Mouse (Mus musculus) Muller cell, postnatal 12 days (primary cell): ENCODE measurements around the gene Nob1.
A peak's percentile ranks its signal among the peaks of the same experiment; 100 is the strongest.

Source experiments
- DNase-seq: peaks from one replicate; pipeline ENCODE4 v3.0.0-alpha.2; 2015; ENCODE audit errors: inconsistent ontology term

Gene Nob1

DNA sequence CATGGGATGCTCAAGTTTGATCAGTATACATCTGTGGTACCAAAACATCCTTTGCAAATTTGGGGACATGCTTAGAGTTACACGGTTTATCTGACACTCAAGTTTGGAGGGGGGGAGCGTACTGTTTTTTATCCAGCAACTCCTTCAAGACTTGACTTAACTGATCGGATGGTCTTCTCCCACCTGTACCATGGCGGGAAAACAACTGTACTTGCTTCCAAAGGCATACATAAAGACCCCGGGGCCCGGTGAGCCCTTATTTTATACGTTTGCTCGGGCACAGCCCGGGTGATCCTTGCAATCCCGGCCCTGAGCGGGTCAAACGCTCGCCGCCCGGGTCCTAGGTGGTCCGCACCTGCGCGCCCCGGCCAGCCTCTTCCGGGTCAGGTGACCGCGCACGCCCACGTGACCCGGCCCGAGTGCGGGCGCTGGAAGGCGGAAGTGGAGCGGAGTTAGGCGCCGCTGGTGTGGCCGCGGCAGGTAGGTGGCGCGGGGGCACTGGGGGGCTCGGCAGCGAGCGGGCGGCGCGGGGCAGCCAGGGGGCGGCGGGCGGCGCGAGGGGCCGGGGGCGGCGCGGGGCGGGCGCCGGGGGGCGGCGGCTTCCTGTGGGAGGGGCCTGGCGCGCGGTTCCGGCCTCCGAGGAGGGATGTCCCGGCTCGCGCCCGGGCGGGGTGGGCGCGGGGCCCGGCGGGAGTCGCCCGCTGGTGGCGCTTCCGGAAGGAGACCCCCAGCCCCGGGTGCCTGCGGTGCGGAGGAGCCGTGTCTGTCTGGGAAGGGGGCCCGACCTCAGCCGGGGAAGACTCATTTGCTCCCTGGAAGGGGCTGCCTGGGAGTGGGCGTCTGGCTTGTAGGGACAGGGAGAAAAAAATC, 11.3 kb upstream of the Nob1 start, which contains the start of gene Wwp2:
Wwp2 (plus strand) TSS at position 404 of the 870 bp plus-strand sequence.
- peak; percentile 74 for DNase-seq

DNA sequence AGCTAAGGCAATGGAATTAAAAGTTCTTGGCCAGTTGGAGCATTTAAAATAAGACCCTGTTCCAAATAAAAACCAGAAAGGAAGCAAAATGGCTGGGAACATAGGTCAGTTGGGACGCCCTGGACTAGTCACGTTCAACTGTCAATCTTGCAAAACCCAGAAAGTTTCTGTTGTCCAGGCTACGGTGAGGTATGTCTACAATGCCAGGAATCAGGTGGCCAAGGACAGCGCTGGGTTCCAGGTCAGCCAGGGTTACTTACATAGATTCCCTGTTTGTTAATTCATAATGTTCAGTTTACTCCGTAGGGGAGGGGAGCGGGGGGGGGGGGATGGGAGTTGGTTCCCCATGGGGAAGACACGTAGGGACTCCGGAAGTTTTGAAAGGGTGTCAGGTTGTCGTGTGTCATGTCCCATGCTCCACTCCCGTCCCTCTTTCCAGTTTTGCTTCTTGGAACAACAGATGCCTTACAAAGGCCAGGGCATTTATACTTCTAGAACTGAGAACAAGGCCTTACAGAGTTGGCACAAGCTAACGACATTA, 10.6 kb upstream of the Nob1 start:
- peak; percentile 17 for DNase-seq

DNA sequence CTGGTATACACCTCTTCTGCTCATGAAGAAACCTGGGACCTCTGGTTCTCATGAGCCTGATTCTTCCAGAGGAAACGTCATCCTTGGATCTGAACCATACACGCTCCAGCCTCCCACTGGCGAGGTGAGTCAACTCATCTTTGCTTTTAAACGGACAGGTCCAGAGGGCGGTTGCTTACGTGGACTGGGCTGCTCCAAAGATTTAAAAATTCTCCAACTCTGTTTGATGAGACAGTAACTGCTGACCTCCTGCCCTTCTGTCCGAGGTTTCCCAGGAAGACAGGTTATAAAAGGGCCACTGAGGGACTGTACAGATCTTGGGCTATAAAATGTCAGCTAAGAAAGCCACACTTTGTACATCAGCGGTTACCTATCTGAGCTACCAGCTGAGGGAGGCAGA, 6.0 kb upstream of the Nob1 start:
- DNase-seq: no peak

DNA sequence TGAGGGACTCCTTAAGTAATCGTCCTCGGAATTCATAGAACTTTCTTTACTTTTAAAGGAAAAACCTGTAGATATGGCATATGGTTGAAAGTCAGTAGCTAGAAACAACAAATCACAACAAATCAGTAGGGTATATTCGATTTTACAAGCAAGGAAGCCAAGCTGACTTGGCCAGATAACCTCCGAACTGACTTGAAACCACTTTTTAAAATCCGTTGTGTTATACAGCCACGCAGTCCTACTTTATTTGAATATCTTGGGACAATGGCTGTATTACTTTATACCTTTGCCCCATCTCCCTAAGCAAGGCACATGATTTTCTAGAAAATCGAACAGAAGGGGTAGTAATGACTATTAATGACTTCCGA, 363 bp upstream of the Nob1 start:
- no peak for DNase-seq

DNA sequence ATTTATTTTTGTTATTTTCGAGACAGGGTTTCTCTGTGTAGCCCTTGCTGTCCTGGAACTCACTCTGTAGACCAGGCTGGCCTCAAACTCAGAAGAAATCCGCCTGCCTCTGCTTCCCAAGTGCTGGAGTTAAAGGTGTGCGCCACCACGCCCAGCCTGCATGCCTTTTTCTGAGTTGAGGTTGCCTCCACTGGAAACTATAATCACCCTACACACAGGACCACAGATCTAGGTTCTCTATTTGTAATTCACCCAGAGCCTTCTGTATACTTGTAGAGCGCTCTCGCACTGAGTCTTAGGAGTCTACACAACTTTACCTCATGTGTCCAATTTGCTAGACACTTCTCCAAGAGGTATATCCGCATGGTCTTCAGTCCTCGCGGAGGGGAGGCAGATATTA, 675 bp downstream of the Nob1 start:
- DNase-seq: no peak

DNA sequence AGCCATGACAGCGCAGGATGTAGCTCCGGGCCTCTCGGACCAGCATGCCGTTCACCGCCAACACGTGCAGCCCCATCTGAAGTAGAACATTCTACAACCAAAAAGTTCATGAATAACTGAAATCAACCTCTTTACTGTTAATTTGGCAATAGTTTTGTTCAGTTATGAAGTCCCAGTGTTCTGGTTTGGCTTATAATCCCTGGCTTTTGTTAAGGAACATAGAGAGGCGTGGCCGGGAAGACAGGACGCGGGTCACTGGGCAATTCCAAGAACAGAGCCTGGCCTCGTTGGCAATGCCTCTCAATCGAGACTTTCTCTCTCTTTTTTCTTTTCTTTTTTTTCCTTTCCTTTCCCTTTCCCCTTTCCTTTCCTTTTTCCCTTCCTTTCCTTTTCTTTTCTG, 7.8 kb downstream of the Nob1 start:
- DNase-seq: no peak

DNA sequence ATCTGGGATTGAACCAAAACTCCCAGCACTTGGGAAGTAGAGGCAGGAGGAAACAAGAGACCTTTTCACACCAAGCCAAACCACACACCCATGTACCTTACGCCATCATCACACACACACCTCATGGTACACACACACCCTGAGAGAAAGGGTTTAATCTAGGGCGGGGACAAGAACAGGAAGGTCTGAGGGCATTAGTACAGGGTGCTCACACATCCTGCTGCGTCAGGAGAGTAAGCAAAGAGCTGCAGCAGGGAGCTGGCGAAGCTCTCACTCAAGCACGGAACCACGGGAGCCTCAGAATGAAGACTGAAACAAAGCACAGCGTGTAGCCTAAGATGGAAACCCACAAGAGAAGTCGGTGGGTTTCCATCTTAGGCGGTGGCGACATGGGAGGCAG, 11.0 kb downstream of the Nob1 start:
- no peak for DNase-seq

DNA sequence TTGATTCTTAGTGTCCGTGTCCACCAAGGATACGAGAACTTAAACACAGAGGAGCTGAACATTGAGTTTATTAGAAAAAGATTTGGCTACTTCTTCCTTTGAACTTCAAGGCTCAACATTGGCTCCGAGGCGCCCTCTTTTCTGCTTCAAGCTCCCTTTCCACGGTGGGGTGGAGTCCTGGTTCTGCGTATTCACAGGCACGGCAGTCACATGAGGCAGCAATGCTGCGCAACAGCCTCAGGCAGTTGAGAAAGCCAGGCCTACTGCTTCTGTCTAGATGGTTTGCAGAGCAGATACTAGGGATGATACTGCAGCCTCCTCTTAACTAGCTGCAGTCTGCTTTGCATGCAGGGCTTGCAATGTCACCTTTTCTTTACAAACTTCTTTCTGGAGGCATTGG, 12.3 kb downstream of the Nob1 start:
- no peak for DNase-seq

DNA sequence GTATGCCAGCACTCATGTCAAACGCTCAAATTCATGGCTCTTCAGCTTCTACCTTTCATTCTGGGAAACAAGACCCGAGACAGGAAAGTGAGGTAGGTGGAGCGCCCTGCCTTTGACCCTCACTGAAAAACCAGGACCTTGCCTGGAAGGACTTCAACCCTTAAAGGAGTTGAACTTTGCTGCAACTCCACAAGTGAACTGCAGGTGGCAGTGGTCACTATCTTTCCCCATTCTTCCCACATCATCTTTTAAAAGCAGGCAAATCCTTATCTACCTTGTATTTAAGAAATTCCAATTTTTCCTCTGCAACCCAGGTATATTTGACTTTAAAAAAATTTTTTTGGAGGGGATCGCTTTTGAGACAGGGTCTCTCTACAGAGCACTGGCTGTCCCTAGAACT, 13.5 kb downstream of the Nob1 start:
- no peak for DNase-seq

DNA sequence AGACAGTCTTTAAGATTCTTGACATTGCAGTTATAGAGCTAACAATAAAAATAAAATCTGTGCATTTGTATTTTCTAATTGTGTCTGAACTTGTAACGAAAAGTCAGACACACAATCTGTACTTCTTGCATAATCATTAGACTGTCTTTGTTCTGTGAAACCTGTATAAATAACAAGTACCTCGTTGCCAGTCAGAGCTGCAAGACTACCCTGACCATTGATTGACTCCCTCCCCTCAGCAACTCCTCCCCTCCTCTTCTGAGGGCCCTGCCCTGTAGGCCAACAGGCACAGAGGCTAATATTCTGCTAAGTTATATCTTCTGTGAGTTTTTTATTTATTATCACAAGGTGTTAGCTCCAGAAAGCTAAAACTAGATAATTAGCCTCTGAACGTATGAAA, 18.9 kb downstream of the Nob1 start:
- DNase-seq: no peak

DNA sequence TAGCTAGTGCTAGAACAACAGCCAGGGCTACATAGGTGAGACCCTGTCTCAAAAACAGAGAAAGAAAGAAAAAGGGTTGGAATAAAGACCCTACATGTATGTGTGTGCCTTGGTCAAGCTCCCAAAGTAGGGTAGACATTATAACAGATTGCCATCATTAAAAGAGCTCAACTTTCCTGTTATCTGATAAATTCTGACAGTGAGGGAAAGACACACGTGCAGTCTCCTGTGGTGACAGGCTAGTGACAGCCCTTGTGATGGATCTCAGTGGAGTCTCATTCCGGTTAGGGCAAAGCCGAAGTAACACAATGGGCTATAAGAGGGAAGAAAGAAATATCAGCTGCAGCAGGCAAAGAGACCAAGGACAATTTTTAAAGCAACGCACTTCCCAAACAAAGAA, 20.8 kb downstream of the Nob1 start:
- DNase-seq: no peak

DNA sequence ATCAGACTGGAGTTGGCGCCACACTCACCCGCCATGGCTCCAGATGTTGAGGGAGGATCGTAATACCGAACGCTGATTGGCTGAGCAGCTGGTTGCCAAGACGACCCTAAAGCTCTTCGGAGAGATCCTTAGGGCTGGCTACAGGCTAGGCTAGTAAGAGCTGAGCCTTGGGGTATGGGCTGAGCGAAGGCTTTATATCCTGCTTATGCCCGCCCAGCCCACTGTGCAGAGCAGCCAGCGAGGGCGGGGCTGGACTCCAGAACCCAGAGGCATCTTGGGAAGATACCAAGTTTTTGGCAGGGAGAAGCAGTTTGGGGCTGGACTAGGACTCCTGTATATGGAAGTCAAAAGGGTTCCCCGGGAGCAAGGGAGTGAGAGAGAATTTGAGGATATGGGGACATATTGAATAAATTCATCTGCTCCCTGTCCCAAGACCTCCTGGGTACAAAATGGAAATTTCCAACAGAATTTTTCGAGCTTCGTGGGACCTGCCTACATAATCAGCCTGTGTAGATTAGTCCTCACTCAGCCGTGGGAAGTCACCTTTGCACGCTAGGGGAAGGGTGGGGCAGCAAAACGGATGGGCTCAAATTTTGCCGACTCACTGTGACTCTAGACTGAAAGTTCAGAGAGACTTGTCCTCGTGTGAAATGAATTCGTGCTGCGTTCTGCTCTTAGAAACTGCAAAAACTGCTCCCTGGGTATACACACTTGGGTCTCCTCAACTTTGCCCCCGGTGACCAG, 21.6 kb downstream of the Nob1 start, which contains the start of gene Nqo1:
Nqo1 (minus strand) TSS at position 169 of the 744 bp plus-strand sequence.
- peak; percentile 80 for DNase-seq

DNA sequence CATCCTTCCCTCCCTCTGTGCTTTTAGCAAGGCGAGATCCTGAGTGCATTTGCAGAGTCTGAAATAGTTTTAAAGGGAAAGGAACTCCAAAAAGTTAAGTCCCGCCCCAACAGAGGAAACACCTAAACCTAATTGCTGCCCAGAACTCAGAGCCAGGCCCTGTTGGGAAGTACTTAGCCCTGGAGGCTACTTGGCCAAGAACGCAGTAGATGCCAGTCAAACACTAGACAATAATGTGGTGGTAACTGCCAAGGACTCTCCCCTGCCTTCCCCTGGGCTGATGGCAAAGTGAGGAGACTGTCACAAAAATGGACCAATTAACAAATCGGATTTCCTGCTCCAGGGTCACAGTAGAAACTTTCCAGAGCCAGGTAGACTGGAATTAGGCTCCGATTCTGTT, 23.0 kb downstream of the Nob1 start:
- no peak for DNase-seq

DNA sequence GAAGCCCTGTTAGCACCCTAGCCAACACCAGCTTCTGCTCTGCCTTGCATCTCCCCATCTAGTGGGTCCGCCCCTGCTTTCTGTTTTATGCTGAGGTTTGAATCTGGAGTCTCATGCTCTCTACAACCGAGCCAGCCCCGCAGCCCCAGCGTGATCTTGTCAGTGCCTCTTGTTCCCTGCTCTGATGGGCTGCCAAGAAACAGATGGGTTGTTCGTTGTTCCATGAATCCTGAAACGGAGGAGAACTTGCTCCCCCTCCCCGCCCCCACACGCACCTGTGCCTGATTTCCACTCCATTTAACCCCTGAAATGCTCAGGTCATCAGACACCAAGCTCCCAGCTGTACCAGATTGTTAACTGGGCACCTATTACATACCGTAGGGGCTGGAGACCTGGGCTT, 25.4 kb downstream of the Nob1 start:
- DNase-seq: peak; percentile 30

DNA sequence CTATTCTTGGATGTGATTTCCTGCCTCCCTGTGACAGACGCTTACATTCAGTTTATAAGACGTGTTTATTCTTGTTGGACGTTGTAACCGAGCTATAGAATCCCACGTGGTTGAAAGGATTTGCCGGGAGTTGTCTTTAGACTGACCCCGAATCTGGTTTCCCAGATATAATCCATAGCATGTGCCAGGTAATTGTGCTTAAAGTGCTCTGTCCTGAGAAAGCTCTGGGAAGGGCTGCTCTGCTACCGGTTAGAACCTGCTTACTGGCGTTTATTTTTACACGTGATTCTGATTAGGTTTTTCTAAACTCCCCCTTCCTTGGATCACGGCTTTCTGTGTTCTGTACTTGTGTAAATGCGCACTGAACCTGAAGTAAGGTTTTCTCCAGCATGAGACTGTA, 27.2 kb downstream of the Nob1 start:
- DNase-seq: no peak

DNA sequence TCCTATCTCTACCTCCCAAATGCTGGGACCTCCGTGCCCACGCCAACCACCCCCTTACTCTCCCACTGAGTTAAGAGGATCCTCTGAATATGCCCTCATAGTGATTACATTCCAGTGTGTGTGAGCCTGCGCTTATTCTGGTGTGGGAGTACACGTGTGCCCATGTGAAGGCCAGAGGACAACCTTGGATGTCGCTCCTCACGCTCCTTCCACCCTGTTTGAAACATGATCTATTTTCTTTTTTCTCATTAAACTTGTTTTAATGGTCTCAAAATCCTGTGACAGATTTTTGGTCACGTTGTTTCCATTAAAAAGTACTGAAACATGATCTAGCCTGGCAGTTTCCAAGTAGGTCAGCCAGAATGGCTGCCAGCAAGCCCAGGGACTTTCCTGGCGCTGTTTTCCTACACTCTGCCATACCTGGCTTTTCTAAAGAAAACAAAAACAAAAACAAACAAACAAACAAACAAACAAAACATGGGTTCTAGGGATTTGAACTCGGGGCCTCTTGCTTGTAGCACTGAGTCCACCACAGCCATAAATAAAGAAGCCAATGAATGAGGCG, 28.7 kb downstream of the Nob1 start:
- no peak for DNase-seq

DNA sequence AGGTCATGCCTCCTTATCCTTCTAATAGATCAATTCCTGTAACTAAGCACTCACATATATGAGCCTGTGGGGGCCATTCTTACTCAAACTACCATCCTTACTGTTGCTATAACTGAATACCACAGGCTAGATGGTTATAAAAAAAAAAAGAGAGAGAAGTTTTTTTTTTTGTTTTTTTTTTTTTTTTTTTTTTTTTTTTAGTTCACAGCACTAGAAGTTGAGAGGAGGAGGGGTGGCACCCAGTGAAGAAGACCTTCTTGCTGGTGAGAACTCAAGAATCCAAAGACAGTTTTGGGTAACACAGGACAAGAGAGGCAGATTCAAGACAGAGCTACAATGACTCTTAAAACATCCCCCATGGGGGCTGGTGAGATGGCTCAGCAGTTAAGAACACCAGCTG, 29.5 kb downstream of the Nob1 start:
- no peak for DNase-seq

DNA sequence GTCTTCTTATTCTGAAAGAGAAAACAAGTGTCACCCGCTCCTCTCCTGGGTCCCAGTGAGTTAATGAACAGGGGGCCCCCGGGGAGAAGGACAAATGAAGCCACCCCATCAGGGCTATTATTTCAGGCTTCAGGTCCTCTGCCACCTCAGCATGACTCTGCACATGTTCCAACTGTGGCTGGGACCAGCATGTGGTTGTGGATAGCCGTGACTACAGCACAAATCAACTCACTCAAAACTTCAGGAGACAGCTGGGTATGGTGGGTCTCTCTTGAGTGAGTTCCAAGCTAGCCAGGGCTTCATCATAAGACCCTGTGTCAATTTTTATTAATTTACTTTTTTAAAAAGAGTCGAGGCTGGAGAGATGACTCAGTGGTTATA, 33.7 kb downstream of the Nob1 start:
- DNase-seq: no peak

DNA sequence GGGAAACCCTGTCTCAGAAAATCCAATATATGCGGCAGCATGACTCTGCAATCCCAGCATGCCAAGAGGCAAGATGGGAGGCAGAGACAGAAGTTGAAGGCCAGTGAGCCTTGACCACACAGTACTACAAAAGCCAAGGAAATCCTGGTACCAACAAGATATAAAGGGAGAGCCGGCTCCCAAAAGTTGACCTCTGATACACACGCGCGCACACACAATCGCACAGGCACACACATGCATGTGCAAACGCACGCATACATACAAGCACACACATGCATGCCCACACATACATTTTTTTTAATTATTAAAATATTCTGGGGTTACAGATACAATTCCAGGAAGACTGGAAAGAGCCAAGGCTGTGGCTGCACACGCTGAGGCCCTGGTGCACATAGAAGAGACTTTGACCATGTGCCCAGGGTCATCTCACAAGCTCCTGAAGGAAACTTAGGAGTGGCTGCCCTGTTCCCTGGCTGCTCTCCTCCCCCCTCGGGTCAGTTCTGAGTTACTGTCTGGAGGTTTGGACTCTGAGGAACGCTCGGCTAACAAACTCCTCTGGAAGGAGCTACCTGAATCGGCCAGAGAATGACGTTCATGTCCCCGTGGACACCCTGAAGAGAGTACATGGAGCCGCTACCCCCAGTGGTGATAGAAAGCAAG, 34.2 kb downstream of the Nob1 start:
- no peak for DNase-seq

DNA sequence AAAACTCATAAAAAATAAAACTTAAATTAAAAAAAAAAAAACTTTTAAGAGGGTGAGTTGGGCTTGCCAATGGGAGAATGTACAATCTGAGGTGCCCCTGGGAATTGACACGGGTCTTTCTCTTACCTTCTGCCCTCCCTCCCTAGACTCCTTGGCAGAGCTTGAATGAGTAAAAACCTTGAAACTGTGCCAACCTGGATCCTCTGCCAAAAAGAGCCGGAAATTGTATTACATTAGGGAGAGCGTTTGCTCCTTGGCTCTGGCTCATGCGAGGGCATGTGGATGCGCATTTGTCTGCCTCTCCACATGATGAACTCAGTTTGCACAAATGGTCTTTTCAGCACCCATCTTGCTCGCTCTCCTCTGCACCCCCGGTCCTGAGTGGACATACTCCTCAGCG, 35.3 kb downstream of the Nob1 start:
- DNase-seq: peak; percentile 76

DNA sequence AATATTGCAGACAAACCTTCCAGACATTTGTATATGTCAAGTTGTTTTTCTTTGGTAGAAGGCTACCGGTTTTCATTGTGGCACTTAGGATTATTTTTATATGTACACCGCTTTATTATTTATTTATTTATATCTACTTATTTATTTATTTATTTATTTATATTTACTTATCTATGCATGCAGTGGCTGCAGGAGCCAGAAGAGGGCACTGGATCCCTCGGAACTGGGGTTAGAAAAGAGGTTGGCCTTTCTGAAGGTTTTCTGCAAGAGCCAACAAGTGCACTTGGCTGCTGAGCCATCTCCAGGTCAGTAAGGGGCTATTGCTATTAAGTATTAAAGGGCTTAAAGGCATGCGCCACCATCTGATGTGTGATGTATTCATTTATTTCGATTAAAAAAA, 37.0 kb downstream of the Nob1 start:
- DNase-seq: no peak

DNA sequence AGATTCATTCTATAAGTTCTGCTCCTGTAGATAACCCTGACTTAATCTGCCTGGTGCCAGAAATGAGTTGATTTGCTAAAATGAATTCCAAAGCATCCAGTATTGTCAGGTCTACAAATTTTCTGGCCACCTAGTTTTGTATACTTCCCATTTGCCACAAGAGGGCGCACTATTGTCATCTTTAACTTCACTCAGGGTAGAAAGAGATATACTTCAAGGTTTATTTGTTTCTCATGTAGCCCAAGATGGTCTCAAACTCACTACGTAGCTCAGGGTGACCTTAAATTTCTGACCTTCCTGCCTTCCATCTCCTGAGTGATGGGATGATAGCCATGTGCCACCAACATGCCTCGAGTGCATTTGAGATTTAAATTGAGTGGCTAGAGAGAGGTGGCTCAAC, 38.2 kb downstream of the Nob1 start:
- DNase-seq: peak; percentile 50
